Mouse (Mus musculus): Measurements from ENCODE around the gene Olfr263. TPM values are rescaled to one million over a fixed set of nuclear protein-coding genes. Genes with fewer than 3 reads are reported as not detected.
"Not testable (repeated sequence)": the region's sequence is repeated elsewhere in the genome, so short reads cannot be mapped to it uniquely, and the experiment has no call there.

The Olfr263 gene
- polyA plus RNA-seq (2012; rRNA removed): not detected in 2 replicates

- not testable (repeated sequence) for H3K4me3 ChIP-seq (ENCODE audit: low read depth, low read length); H3K4me1 ChIP-seq (ENCODE audit: control insufficient read depth, insufficient read depth, insufficient read length, low read length); H3K27ac ChIP-seq (ENCODE audit: insufficient read depth, low read depth, low read length); H3K27me3 ChIP-seq (ENCODE audit: control insufficient read depth, insufficient read depth, low read length); H3K36me3 ChIP-seq (ENCODE audit: control insufficient read depth, insufficient read depth, low read length)
- 82% methylated on average over 3 of the region's 3 CpGs for WGBS
Measured at GRCm38 (mm10) chr13:21129339-21129738, at the start of gene Olfr263. TSS of gene Olfr263 (plus strand) at chr13:21129639.

GRCm38 (mm10) chr13:21082686-21083085, 46.8 kb upstream of the Olfr263 start:
- TF ChIP-seq POLR2A (IDR thresholded peaks at IDR 0.05; ENCODE audit: low read depth, low read length) (no peak), CTCF (IDR thresholded peaks at IDR 0.05; ENCODE audit: extremely low read depth, insufficient read length, insufficient replicate concordance, low read depth, low read length) (no peak)
- Histone ChIP-seq H3K27ac (ENCODE audit: insufficient read depth, low read depth, low read length) (no peak overlapping the region), H3K4me3 (ENCODE audit: low read depth, low read length) (no peak overlapping the region), H3K36me3 (ENCODE audit: control insufficient read depth, insufficient read depth, low read length) (no peaks in the 10 kb centered on the region), H3K4me1 (ENCODE audit: control insufficient read depth, insufficient read depth, insufficient read length, low read length) (no peaks in the 10 kb centered on the region), H3K27me3 (ENCODE audit: control insufficient read depth, insufficient read depth, low read length) (no peaks in the 10 kb centered on the region)
- WGBS: 55% methylated on average over 2 of the region's 2 CpGs

DNA sequence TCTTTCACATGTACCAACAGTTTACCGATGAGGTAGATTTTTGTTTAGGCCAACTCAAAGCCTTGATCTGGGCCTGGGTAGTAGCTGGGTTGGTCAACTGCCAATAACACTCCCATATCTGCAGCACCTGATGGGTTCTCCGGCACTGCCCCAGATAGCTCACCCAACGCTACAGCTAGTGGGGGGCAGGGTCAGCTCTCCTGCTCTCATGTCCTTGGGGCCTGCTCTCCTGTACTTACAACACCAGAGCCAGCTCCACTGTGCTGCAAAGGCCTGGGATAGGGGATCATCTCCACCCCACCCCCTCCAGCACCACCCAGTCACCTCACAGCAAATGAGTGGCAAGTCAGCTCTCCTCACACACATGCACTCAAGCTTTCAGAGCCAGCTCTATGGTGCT, 19.7 kb upstream of the Olfr263 start:
- H3K27me3 ChIP-seq (ENCODE audit: control insufficient read depth, insufficient read depth, low read length): no peaks in the 10 kb centered on the region
- no peaks in the 10 kb centered on the region for H3K4me1 ChIP-seq (ENCODE audit: control insufficient read depth, insufficient read depth, insufficient read length, low read length)
- WGBS: 86% methylated on average over 3 of the region's 3 CpGs
- TF ChIP-seq CTCF (IDR thresholded peaks at IDR 0.05; ENCODE audit: extremely low read depth, insufficient read length, insufficient replicate concordance, low read depth, low read length): no peak
- no peak for TF ChIP-seq POLR2A (IDR thresholded peaks at IDR 0.05; ENCODE audit: low read depth, low read length)
- no peak overlapping the region for H3K4me3 ChIP-seq (ENCODE audit: low read depth, low read length)
- no peaks in the 10 kb centered on the region for H3K36me3 ChIP-seq (ENCODE audit: control insufficient read depth, insufficient read depth, low read length)
- no peak overlapping the region for H3K27ac ChIP-seq (ENCODE audit: insufficient read depth, low read depth, low read length)

DNA sequence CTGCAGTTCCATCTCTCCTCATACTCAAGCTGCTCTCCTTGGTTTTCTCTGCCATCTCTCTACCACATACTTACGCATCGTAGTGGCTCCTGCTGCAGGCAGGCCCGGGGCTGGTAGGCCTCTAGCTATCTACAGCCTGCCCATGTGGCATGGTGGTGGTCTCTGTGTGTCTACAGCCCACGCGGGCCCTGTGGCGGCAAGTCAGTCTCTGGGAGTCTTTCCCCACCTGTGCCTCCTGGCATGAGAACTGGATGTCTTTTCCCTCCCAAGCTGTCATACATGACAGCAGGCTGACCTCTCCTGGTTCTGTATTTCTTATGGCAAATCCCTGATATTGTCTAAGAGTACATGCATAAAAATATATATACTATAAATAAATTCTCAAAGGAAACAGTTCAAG, 19.0 kb upstream of the Olfr263 start:
- no peak overlapping the region for H3K27ac ChIP-seq (ENCODE audit: insufficient read depth, low read depth, low read length)
- H3K4me1 ChIP-seq (ENCODE audit: control insufficient read depth, insufficient read depth, insufficient read length, low read length): no peaks in the 10 kb centered on the region
- no peak for TF ChIP-seq CTCF (IDR thresholded peaks at IDR 0.05; ENCODE audit: extremely low read depth, insufficient read length, insufficient replicate concordance, low read depth, low read length)
- TF ChIP-seq POLR2A (IDR thresholded peaks at IDR 0.05; ENCODE audit: low read depth, low read length): no peak
- H3K27me3 ChIP-seq (ENCODE audit: control insufficient read depth, insufficient read depth, low read length): no peaks in the 10 kb centered on the region
- no peak overlapping the region for H3K4me3 ChIP-seq (ENCODE audit: low read depth, low read length)
- no peaks in the 10 kb centered on the region for H3K36me3 ChIP-seq (ENCODE audit: control insufficient read depth, insufficient read depth, low read length)
- 87% methylated on average over 6 of the region's 6 CpGs for WGBS

DNA sequence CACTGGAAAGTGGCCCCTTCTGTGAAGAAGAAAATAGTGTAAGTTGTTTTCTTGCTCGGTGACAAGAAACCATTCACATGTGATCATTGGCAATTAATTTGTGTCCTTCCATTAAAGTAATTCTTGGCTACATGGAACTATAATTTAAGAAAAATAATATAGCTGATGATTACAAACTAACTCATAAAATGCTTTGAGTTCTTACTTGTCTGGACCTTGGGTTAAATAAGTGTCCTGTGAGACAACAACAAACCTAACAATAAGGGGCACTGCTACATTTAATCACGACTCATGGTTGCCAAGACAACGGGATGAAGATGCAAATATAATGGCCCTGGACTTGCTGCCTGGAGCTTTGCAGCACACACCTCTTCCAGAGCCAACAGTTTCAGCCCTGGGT, 18.3 kb upstream of the Olfr263 start, which contains the start of gene Olfr1369-ps1:
Olfr1369-ps1 (plus strand) TSS at position 301 of the 400 bp plus-strand sequence.
- WGBS: 71% methylated on average over 3 of the region's 3 CpGs
- H3K27ac ChIP-seq (ENCODE audit: insufficient read depth, low read depth, low read length); H3K27me3 ChIP-seq (ENCODE audit: control insufficient read depth, insufficient read depth, low read length); H3K36me3 ChIP-seq (ENCODE audit: control insufficient read depth, insufficient read depth, low read length); H3K4me1 ChIP-seq (ENCODE audit: control insufficient read depth, insufficient read depth, insufficient read length, low read length); H3K4me3 ChIP-seq (ENCODE audit: low read depth, low read length): not testable (repeated sequence)

GRCm38 (mm10) chr13:21114121-21114520, 15.3 kb upstream of the Olfr263 start:
- Histone ChIP-seq H3K27ac (ENCODE audit: insufficient read depth, low read depth, low read length) (no peak overlapping the region), H3K27me3 (ENCODE audit: control insufficient read depth, insufficient read depth, low read length) (no peaks in the 10 kb centered on the region), H3K4me1 (ENCODE audit: control insufficient read depth, insufficient read depth, insufficient read length, low read length) (no peaks in the 10 kb centered on the region), H3K36me3 (ENCODE audit: control insufficient read depth, insufficient read depth, low read length) (no peaks in the 10 kb centered on the region), H3K4me3 (ENCODE audit: low read depth, low read length) (no peak overlapping the region)
- WGBS: 66% methylated on average over 4 of the region's 4 CpGs
- TF ChIP-seq POLR2A (IDR thresholded peaks at IDR 0.05; ENCODE audit: low read depth, low read length): no peak
- no peak for TF ChIP-seq CTCF (IDR thresholded peaks at IDR 0.05; ENCODE audit: extremely low read depth, insufficient read length, insufficient replicate concordance, low read depth, low read length)

DNA sequence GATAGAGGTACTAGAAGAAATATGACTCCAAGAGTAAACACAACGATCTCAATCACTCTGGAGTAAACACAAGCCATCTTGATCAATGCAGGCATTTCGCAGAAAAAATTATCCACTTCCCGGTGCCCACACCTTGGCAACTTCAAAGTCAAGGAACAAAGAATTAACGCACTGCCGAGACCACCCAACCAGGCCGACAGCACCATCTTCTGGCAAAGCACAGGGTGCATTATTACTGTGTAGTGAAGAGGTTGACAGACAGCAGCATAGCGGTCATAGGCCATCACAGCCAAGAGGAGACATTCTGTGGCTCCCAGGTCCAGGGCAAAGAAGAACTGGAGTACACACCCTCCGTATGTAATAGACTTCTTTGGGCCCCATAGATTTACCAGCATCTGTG, 13.0 kb downstream of the Olfr263 start:
- Histone ChIP-seq H3K27ac (ENCODE audit: insufficient read depth, low read depth, low read length) (no peak overlapping the region), H3K27me3 (ENCODE audit: control insufficient read depth, insufficient read depth, low read length) (no peaks in the 10 kb centered on the region), H3K4me1 (ENCODE audit: control insufficient read depth, insufficient read depth, insufficient read length, low read length) (no peaks in the 10 kb centered on the region), H3K4me3 (ENCODE audit: low read depth, low read length) (no peak overlapping the region), H3K36me3 (ENCODE audit: control insufficient read depth, insufficient read depth, low read length) (no peaks in the 10 kb centered on the region)
- WGBS: 31% methylated on average over 8 of the region's 8 CpGs
- TF ChIP-seq POLR2A (IDR thresholded peaks at IDR 0.05; ENCODE audit: low read depth, low read length) (no peak), CTCF (IDR thresholded peaks at IDR 0.05; ENCODE audit: extremely low read depth, insufficient read length, insufficient replicate concordance, low read depth, low read length) (no peak)

- Histone ChIP-seq H3K36me3 (ENCODE audit: control insufficient read depth, insufficient read depth, low read length) (no peaks in the 10 kb centered on the region), H3K27ac (ENCODE audit: insufficient read depth, low read depth, low read length) (no peak within 1 kb of the TSS), H3K27me3 (ENCODE audit: control insufficient read depth, insufficient read depth, low read length) (no peaks in the 10 kb centered on the region), H3K4me1 (ENCODE audit: control insufficient read depth, insufficient read depth, insufficient read length, low read length) (no peaks in the 10 kb centered on the region), H3K4me3 (ENCODE audit: low read depth, low read length) (no peak within 1 kb of the TSS)
- 70% methylated on average over 4 of the region's 4 CpGs for WGBS
- TF ChIP-seq POLR2A (IDR thresholded peaks at IDR 0.05; ENCODE audit: low read depth, low read length) (no peak), CTCF (IDR thresholded peaks at IDR 0.05; ENCODE audit: extremely low read depth, insufficient read length, insufficient replicate concordance, low read depth, low read length) (no peak)
Measured at GRCm38 (mm10) chr13:21145767-21146166, 16.3 kb downstream of the Olfr263 start, which contains the start of gene Olfr1368. TSS of gene Olfr1368 (minus strand) at chr13:21145867.

Data from small intestine, adult 2 months (tissue).